Mouse (Mus musculus): ENCODE measurements at regions not wholly inside any gene's neighbourhood (a gene's known extent, or its start where the extent isn't known, plus 50 kb on each side); places are given as distances from the start of the nearest gene placed in this dataset.
A peak's percentile ranks its signal among the peaks of the same experiment; 100 is the strongest.

DNA sequence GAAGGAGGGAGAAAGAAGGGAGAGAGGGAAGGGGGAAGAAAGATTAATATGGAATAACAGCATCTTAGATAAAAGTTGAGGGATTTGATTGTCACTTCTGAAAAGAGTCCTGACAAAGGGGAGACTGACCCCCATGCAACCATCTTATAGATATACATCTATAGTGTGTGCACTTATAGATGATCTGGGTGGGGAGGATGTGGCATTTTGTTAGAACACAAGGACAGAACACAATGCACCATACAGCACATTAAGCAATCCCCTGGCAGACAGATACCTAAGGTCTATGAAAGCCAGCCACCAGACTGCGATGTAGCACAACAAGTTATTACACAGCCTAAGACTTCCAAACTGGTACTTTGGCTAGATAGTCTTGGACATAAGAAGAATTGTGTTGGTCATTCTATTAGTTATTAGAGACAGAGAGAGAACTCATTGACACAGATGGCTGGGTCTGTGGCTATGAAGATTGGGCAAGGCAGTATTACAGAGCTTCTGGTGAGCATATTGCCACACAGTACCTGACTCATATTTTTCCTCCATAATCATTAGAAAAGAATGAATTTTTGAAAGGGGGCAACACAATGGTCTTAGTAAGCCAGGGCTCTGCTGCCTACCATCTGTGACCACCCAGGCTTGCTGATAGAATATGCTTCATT is 126.3 kb upstream of the Itgb1 start:
- no peak for DNase-seq

DNA sequence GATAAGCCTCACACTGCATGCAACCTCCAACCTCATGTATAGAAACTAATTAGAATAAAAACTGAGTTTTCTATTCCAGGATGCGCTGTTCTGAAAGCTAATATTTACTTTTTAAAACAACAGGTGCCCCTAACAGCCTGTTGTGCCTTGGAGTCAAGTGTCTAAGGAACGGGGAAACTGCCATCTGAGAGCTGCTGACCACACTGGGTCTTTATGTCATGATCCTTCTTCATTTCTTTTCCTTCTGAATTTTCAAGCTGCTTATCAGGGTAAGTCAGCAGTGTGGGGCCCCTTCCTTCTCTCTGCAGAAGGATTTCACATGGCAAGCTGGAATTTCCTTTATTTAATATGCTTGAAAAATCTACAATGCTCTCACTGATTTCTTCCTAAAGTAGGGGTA is 125.0 kb upstream of the Itgb1 start:
- no peak for DNase-seq

DNA sequence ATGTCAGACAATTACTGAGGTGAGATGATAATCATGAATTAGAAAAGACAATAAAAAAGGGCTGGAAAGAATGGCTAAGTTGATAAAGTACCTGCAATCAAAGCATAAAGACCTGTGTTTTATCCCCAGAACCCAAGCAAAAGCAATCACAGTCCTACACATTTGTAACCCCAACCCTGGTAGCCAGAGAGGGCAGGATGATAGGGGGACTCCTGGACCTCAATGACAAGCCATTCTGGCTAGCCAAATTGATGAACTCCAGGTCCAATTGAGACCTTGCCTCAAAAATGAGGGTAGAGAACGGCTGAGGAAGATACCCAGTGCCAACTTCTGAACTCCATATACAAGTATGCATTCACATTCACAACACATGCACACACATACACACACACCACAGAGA is 124.4 kb upstream of the Itgb1 start:
- DNase-seq: no peak

DNA sequence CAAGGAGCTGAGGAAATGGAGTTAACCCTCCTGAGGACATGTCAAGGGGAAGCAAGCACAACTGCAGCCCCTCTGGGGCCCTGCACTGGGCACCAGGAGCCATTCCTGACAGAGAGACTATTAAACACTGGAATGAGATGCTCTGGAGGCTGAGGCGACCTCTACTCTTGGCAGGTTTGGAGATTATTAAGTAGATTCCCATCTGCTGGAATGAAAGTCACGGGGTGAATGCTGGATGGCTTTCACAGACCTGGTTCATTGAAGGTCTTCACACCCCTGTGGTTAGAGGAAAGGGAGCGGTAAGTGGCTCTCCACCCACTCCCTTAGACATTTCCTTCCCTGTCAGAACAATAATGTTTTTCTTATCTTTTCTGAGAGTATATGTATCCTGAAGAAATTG is 122.8 kb upstream of the Itgb1 start:
- no peak for DNase-seq

DNA sequence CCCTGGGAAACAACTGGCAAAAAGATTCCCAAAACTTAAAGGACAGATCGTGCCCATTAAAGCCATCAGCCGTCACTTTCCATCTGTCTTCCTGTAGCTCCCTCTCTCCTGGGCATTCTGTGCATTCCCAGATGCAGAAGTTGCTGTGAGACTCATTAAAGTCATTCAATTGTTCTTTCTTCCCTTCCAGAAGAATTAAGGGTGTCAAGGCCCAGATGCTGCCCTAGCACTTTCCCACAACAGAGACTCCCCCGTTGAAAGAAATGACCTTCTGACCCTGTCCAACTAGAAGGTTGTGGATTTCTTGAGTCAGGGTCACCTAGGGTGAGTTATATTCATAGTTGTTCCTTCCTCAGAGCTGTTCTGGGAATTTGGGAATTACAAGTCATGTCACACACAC is 121.7 kb upstream of the Itgb1 start:
- DNase-seq: no peak

DNA sequence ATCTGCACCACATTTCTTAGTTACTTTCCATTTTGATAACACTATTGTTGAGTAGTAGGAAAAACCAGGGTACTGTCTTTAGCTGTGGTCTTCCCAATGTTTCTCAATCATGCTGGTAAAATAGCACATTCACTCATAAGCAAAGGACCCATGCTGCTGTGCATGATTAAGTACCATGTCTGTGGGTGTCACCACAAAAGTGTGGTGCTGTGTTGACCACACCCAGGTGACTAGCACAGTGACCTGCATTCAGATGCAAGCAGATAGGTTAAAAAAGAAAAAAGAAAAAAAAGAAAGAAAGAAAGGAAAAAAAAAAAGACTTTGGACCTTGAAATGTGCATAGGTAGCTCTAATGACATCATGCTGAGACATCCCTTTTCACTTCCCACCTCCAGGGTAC is 113.2 kb upstream of the Itgb1 start:
- DNase-seq: no peak

DNA sequence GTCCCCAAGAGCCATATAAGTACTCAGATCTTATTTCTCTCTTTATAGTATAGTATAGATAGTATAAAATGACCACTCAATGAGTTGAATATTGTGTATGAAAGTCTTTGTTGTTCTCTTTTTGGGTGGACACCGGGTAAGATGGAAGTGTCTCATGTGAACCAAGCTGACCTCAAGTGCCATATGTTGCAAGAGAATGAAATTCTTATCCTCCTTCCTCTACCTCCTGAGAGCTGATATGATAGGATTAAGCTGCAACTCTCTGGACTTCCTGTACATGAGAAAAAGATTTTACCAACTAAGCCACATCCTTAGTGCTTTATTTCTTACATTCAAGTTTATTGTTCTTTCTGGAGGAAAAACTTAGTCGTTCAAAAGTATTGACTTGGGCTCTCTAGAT is 91.3 kb upstream of the Itgb1 start:
- DNase-seq: no peak

DNA sequence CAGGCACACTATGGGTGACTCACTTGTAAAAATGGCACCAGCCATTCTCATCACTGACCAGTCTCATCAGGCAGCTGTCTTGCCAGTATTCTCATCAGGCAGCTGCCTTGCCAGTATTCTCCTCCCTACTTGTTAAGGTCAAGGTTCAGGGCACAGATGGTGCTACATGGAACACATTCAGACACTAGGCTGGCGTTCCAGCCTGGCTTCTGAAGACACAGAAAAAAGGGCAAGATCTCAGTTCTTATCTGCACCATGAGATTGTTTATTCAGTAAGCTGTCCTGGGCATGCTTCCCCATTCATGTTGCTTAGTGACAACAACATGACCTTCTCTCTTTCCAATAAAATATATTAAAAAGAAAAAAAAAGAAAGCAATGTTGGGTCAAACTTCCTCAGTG is 90.7 kb upstream of the Itgb1 start:
- DNase-seq: peak; percentile 3

DNA sequence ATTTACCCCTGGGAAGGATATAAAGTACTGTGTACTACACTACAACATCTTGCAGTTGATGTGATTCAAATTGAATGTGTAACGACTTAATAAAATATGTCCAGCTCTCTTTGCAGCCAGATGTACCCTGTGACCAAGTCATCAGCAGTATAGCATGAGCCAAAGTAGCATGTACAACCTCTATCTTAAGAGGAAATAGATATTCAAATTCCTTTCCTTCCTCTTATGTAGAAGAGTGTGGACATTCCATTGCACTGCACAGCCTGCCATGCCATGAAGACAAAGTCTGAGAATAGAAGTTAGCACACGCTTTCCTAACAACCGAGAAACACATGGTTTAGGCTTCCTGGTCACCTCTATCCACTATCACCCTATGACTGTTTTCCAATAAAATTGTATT is 79.9 kb upstream of the Itgb1 start:
- DNase-seq: no peak

DNA sequence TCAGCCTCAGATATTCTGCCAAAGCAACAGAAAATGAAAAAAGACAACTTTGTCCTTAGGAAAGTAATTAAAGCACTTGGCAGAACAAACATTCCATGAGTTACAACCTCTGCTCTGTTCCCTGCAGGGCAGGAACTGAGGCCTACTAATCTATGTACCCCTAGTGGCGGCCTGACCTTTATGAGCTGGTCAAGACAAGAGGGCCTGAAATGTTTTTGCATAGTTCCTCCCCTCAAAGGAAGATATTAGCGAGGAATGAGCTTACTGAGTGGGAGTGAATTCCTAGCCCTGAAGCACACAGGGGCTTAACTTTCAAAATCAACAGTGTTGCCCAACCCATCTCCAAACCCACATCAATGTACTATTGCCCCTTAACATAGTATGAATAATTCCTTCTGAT is 76.6 kb upstream of the Itgb1 start:
- no peak for DNase-seq

DNA sequence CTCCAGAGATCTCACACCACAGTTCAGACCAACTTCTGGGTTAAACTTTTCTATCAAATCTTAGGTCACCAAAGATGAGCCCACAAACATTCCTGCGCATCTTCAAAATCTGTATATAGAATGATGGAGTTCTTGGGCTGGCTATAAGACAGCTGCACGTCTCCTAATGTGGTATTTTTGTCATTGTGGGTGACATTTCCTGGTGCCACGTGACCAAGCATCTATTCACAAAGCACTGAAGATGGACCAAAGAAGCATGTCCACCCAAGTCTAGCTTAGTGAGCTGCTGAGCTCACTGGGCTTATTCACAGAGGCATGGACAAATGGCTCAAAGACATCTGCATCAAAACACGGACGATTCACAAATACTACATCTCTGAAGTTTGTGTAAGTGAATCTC is 72.8 kb upstream of the Itgb1 start:
- no peak for DNase-seq

DNA sequence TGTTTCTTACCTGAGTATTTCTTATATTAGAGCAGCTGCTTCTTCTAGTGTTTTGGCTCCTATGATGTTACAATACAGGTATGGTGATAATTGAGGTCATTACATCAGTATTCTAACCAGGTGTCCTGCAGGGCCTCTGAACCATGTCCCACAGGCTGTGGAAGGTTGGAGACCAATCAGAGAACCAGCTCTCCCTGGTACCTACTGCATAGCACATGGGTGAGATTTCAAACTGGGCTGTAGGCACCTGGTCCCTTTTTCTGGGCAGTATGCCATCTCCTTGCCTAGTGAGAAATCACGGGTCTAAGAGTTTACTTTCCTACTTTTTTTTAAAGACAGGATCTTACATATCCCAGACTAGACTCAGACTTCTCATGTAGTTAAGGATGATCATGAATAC is 67.6 kb upstream of the Itgb1 start:
- DNase-seq: no peak

DNA sequence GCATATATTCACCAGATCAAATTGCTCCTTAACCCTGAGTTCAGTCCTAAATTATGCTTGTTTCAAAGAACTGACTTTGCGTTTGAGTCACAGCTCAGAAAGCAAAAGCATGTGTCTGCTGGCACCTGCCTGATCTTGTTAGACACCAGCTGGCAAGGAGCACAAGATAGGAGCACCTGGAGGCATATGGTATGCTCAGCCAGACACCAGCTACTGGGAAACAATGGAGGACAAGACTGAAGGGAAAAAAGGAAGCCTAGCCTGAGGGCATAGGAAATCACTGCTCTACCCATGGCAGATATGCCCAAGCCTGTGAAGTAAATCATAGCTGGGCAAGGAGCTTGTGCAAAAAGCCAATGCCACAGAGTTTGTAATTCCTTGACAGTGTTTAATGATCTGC is 66.4 kb upstream of the Itgb1 start:
- no peak for DNase-seq

Measured in adrenal gland, postnatal 10 days (tissue).